Mouse (Mus musculus) MEL (cell line): Measurements from ENCODE around the gene Lhx3. TPM values are rescaled to one million over a fixed set of nuclear protein-coding genes. Genes with fewer than 3 reads are reported as not detected.

Experiments
- DNase-seq: peaks from one replicate; pipeline ENCODE4 v3.0.0; 2011; ENCODE audit warnings: low read depth, low spot score
- H3K27ac ChIP-seq: 2 replicates; pipeline ENCODE4 v1.5.1; 2012; ENCODE audit warnings: low read depth, mild to moderate bottlenecking, control low read depth, low read length, moderate library complexity; ENCODE audit not compliant: control insufficient read depth
- H3K27me3 ChIP-seq, 2 experiments: fragments of 150-350 bp in 1 of 2; sonication (generic) in 1 of 2; 2 replicates each; pipeline ENCODE4 v1.6.1; 2012; ENCODE audit warnings: low read length in 2 of 2, mild to moderate bottlenecking in 2 of 2, improper control_type of control experiment in 1 of 2, moderate library complexity in 1 of 2; ENCODE audit not compliant: insufficient read depth in 2 of 2, control insufficient read depth in 1 of 2
- H3K36me3 ChIP-seq, 2 experiments: 2 replicates each; pipeline ENCODE4 v1.6.1; 2012 to 2014; ENCODE audit warnings: low read length in 2 of 2, improper control_type of control experiment in 1 of 2, inconsistent platforms in 1 of 2, mild to moderate bottlenecking in 1 of 2; ENCODE audit not compliant: insufficient read depth in 2 of 2, control insufficient read depth in 1 of 2
- H3K4me1 ChIP-seq, 2 experiments: fragments of 150-350 bp in 1 of 2; sonication (generic) in 1 of 2; 2 replicates each; pipeline ENCODE4 v1.6.1; 2012; ENCODE audit warnings: low read length in 2 of 2, improper control_type of control experiment in 1 of 2, mild to moderate bottlenecking in 1 of 2; ENCODE audit not compliant: insufficient read depth in 2 of 2, control insufficient read depth in 1 of 2
- H3K4me3 ChIP-seq, 2 experiments: fragments of 150-350 bp in 1 of 2; sonication (generic) in 1 of 2; 2 replicates each; pipeline ENCODE4 v1.5.1; 2012; ENCODE audit warnings: low read depth in 2 of 2, low read length in 2 of 2, mild to moderate bottlenecking in 2 of 2, moderate library complexity in 2 of 2, control low read depth in 1 of 2, improper control_type of control experiment in 1 of 2; ENCODE audit not compliant: control insufficient read depth in 1 of 2, insufficient read depth in 1 of 2
- H3K79me2 ChIP-seq: 2 replicates; pipeline ENCODE4 v1.6.1; 2012; ENCODE audit warnings: mild to moderate bottlenecking, low read length, moderate library complexity; ENCODE audit not compliant: control insufficient read depth, poor library complexity, insufficient read depth
- H3K9ac ChIP-seq: 2 replicates; pipeline ENCODE4 v1.6.1; 2012; ENCODE audit warnings: low read depth, mild to moderate bottlenecking, control low read depth, low read length, moderate library complexity; ENCODE audit not compliant: control insufficient read depth, poor library complexity, severe bottlenecking
- H3K9me3 ChIP-seq: fragments of 150-350 bp; sonication (generic); replicated peaks from 2 replicates; pipeline ENCODE4 v1.6.1; 2012; ENCODE audit warnings: mild to moderate bottlenecking, low read length, improper control_type of control experiment, moderate library complexity; ENCODE audit not compliant: insufficient read depth
- CHD2 ChIP-seq: IDR thresholded peaks from 2 replicates; pipeline ENCODE4 v1.6.1; 2011; ENCODE audit warnings: low read length, improper control_type of control experiment
- ELF1 ChIP-seq: IDR thresholded peaks from 2 replicates; pipeline ENCODE4 v1.6.1; 2014; ENCODE audit warnings: low read depth, mild to moderate bottlenecking, inconsistent platforms, low read length, improper control_type of control experiment, moderate library complexity
- EP300 ChIP-seq, 2 experiments: IDR thresholded peaks; 2 replicates each; pipeline ENCODE4 v1.6.1; 2011; ENCODE audit warnings: improper control_type of control experiment in 2 of 2, low read length in 2 of 2, low read depth in 1 of 2, mild to moderate bottlenecking in 1 of 2
- ETS1 ChIP-seq: IDR thresholded peaks from 2 replicates; pipeline ENCODE4 v1.6.1; 2012; ENCODE audit warnings: low read depth, mild to moderate bottlenecking, inconsistent platforms, low read length, improper control_type of control experiment, moderate library complexity
- GATA1 ChIP-seq: IDR thresholded peaks from 2 replicates; pipeline ENCODE4 v1.6.1; 2011; ENCODE audit warnings: low read depth, low read length, improper control_type of control experiment
- HCFC1 ChIP-seq: IDR thresholded peaks from 2 replicates; pipeline ENCODE4 v1.6.1; 2012; ENCODE audit warnings: low read depth, mild to moderate bottlenecking, inconsistent platforms, low read length, improper control_type of control experiment, moderate library complexity
- KAT2A ChIP-seq: conservative IDR thresholded peaks from 2 replicates; pipeline ENCODE4 v1.6.1; 2012; ENCODE audit warnings: low read depth, low read length, improper control_type of control experiment, inconsistent platforms
- MAFK ChIP-seq: IDR thresholded peaks from 2 replicates; pipeline ENCODE4 v1.6.1; 2011; ENCODE audit warnings: low read depth, mild to moderate bottlenecking, low read length, improper control_type of control experiment, borderline replicate concordance
- MAX ChIP-seq: IDR thresholded peaks from 2 replicates; pipeline ENCODE4 v1.6.1; 2011; ENCODE audit warnings: low read length, improper control_type of control experiment
- MAZ ChIP-seq: IDR thresholded peaks from 2 replicates; pipeline ENCODE4 v1.6.1; 2012; ENCODE audit warnings: low read depth, mild to moderate bottlenecking, inconsistent platforms, low read length, improper control_type of control experiment
- MEF2A ChIP-seq: IDR thresholded peaks from 2 replicates; pipeline ENCODE4 v1.6.1; 2014; ENCODE audit warnings: low read depth, mild to moderate bottlenecking, inconsistent platforms, low read length, improper control_type of control experiment; ENCODE audit not compliant: poor library complexity, insufficient replicate concordance, severe bottlenecking; ENCODE audit errors: extremely low read depth
- MXI1 ChIP-seq: IDR thresholded peaks from 2 replicates; pipeline ENCODE4 v1.6.1; 2011; ENCODE audit warnings: mild to moderate bottlenecking, low read depth, low read length, improper control_type of control experiment
- MYB ChIP-seq: IDR thresholded peaks from 2 replicates; pipeline ENCODE4 v1.6.1; 2011; ENCODE audit warnings: mild to moderate bottlenecking, low read depth, low read length, improper control_type of control experiment
- NELFE ChIP-seq: IDR thresholded peaks from 2 replicates; pipeline ENCODE4 v1.6.1; 2011; ENCODE audit warnings: low read depth, low read length, improper control_type of control experiment
- POLR2AphosphoS2 ChIP-seq: IDR thresholded peaks from 2 replicates; pipeline ENCODE4 v1.6.1; 2011; ENCODE audit warnings: low read length, improper control_type of control experiment
- POLR2AphosphoS5 ChIP-seq: IDR thresholded peaks from 2 replicates; pipeline ENCODE4 v1.6.1; 2012; ENCODE audit warnings: low read depth, borderline replicate concordance, mild to moderate bottlenecking, inconsistent platforms, low read length, moderate library complexity, mixed read lengths
- RAD21 ChIP-seq: IDR thresholded peaks from 2 replicates; pipeline ENCODE4 v1.6.1; 2011; ENCODE audit warnings: mild to moderate bottlenecking, low read depth, low read length, improper control_type of control experiment
- SMC3 ChIP-seq: IDR thresholded peaks from 2 replicates; pipeline ENCODE4 v1.6.1; 2011; ENCODE audit warnings: low read depth, low read length, improper control_type of control experiment
- TAL1 ChIP-seq: IDR thresholded peaks from 2 replicates; pipeline ENCODE4 v1.6.1; 2012; ENCODE audit warnings: mild to moderate bottlenecking, inconsistent platforms, low read length, moderate library complexity, mixed read lengths
- TBP ChIP-seq: IDR thresholded peaks from 2 replicates; pipeline ENCODE4 v1.8.0; 2011; ENCODE audit warnings: low read depth, low read length, improper control_type of control experiment
- TCF12 ChIP-seq: IDR thresholded peaks from 2 replicates; pipeline ENCODE4 v1.6.1; 2014; ENCODE audit warnings: low read depth, mild to moderate bottlenecking, inconsistent platforms, low read length, improper control_type of control experiment, moderate library complexity
- USF1 ChIP-seq: IDR thresholded peaks from 2 replicates; pipeline ENCODE4 v1.6.1; 2014; ENCODE audit warnings: low read depth, mild to moderate bottlenecking, inconsistent platforms, low read length, improper control_type of control experiment, moderate library complexity
- USF2 ChIP-seq, 2 experiments: IDR thresholded peaks; 2 replicates each; pipeline ENCODE4 v1.6.1; 2011 to 2012; ENCODE audit warnings: improper control_type of control experiment in 2 of 2, low read length in 2 of 2, borderline replicate concordance in 1 of 2, inconsistent platforms in 1 of 2, low read depth in 1 of 2, mild to moderate bottlenecking in 1 of 2; ENCODE audit not compliant: insufficient read depth in 1 of 2
- ZKSCAN1 ChIP-seq: IDR thresholded peaks from 2 replicates; pipeline ENCODE4 v1.6.1; 2012; ENCODE audit warnings: low read depth, mild to moderate bottlenecking, inconsistent platforms, low read length, improper control_type of control experiment, moderate library complexity
- ZNF384 ChIP-seq: IDR thresholded peaks from 2 replicates; pipeline ENCODE4 v1.6.1; 2012; ENCODE audit warnings: low read depth, mild to moderate bottlenecking, inconsistent platforms, low read length, improper control_type of control experiment
- polyA plus RNA-seq, 2 experiments: library from polyadenylated mRNA; stranded (reverse) in 1 of 2; unstranded in 1 of 2; fragments of >175 nt in 1 of 2; fragments of >200 nt in 1 of 2; gene quantifications; 2 replicates each; pipeline versions ENCODE4 v1.2.1 to v1.2.4; 2012; ENCODE audit warnings: low replicate concordance in 2 of 2, low read depth in 1 of 2; ENCODE audit not compliant: insufficient read length in 2 of 2, insufficient read depth in 1 of 2, missing spikeins in 1 of 2
- total RNA-seq: library from RNA; depleted of rRNA; stranded (reverse); fragments of 300-350 nt; gene quantifications from 2 replicates; pipeline ENCODE4 v1.2.3, GENCODE M21; 2012

Gene Lhx3
- total and polyA plus RNA-seq, 3 experiments, result not detected

- Histone ChIP-seq H3K27me3 (no peaks in the 10 kb centered on the region), H3K27ac (no peak overlapping the region), H3K9me3 (no peaks in the 10 kb centered on the region), H3K4me3 (no peak overlapping the region), H3K79me2 (no peaks in the 10 kb centered on the region), H3K9ac (no peak overlapping the region), H3K36me3 (peaks cover 0 to 2% of the 10 kb centered on the region in 2 experiments; a peak in 2 of 4 replicates), H3K4me1 (peaks cover 0 to 7% of the 10 kb centered on the region in 2 experiments; a peak in 1 of 4 replicates)
- TF ChIP-seq POLR2AphosphoS5 (no peak), TCF12 (0 out of 2 replicates have a peak, but pooled peaks have one; percentile 20), ELF1 (no peak), USF1 (no peak), ZKSCAN1 (no peak), MYB (0 out of 2 replicates have a peak, but pooled peaks have one; percentile 12), TAL1 (peak; percentile 63), HCFC1 (no peak), NELFE (no peak), USF2 (IDR thresholded peaks at IDR 0.05; ENCODE audit: borderline replicate concordance in 1 of 2, insufficient read depth in 1 of 2, low read depth in 1 of 2, low read length in 2 of 2) (no peak), CHD2 (no peak), TBP (no peak), EP300 (IDR thresholded peaks at IDR 0.05; ENCODE audit: low read depth in 1 of 2, low read length in 2 of 2) (peak; percentile 16 to 61; a peak in 2 of 4 replicates)
- DNase-seq, result peak; percentile 58
Measured at GRCm38 (mm10) chr2:26214526-26214925, 6.4 kb upstream of the Lhx3 start.

- Histone ChIP-seq H3K9me3 (no peaks in the 10 kb centered on the region), H3K9ac (no peak overlapping the region), H3K79me2 (no peaks in the 10 kb centered on the region), H3K4me3 (no peak overlapping the region), H3K4me1 (peaks cover 0 to 5% of the 10 kb centered on the region in 2 experiments; a peak in 1 of 4 replicates), H3K36me3 (no peaks in the 10 kb centered on the region; a peak in 2 of 4 replicates), H3K27me3 (no peaks in the 10 kb centered on the region), H3K27ac (no peak overlapping the region)
- no peak for DNase-seq
- TF ChIP-seq NELFE, result no peak
- TF ChIP-seq ZNF384, result no peak
- no peak for TF ChIP-seq TAL1
- TF ChIP-seq MXI1, result no peak
Measured at GRCm38 (mm10) chr2:26209566-26209965, 1.5 kb upstream of the Lhx3 start.

GRCm38 (mm10) chr2:26207559-26207958 lies 530 bp downstream of the Lhx3 start:
- no peak overlapping the region for H3K4me3 ChIP-seq
- TF ChIP-seq TAL1 (no peak), ELF1 (no peak), ZKSCAN1 (no peak), MAZ (no peak), MEF2A (no peak), ZNF384 (no peak), KAT2A (no peak), USF2 (IDR thresholded peaks at IDR 0.05; ENCODE audit: borderline replicate concordance in 1 of 2, insufficient read depth in 1 of 2, low read depth in 1 of 2, low read length in 2 of 2) (no peak), ETS1 (no peak), MAFK (no peak), SMC3 (no peak), RAD21 (no peak), GATA1 (no peak), USF1 (no peak), POLR2AphosphoS5 (no peak), MAX (no peak), POLR2AphosphoS2 (no peak)
- H3K27ac ChIP-seq, result no peak overlapping the region
- H3K36me3 ChIP-seq, result no peaks in the 10 kb centered on the region; a peak in 1 of 4 replicates
- H3K9ac ChIP-seq, result no peak overlapping the region
- no peaks in the 10 kb centered on the region for H3K79me2 ChIP-seq
- DNase-seq, result no peak
- H3K27me3 ChIP-seq, result no peaks in the 10 kb centered on the region
- H3K9me3 ChIP-seq, result no peaks in the 10 kb centered on the region
- H3K4me1 ChIP-seq, result no peaks in the 10 kb centered on the region
